Mouse (Mus musculus): ENCODE measurements around the gene Fbxo30.
A peak's percentile ranks its signal among the peaks of the same experiment; 100 is the strongest.

Fbxo30 gene

GRCm38 (mm10) chr10:11322316-11322715, 41.2 kb downstream of the Fbxo30 start:
- no peak for DNase-seq (ENCODE audit: low read depth)

GRCm38 (mm10) chr10:11323202-11323898, 42.2 kb downstream of the Fbxo30 start:
- DNase-seq (ENCODE audit: low read depth), result peak; percentile 18

- DNase-seq (ENCODE audit: low read depth), result no peak
Observed at GRCm38 (mm10) chr10:11326526-11326925, 45.4 kb downstream of the Fbxo30 start.

GRCm38 (mm10) chr10:11343205-11344141, 62.3 kb downstream of the Fbxo30 start, which contains the start of gene Epm2a:
TSS of gene Epm2a (plus strand) at chr10:11343404.
- peak; percentile 68 for DNase-seq (ENCODE audit: low read depth)

- DNase-seq (ENCODE audit: low read depth), result peak; percentile 45
Observed at GRCm38 (mm10) chr10:11344536-11345468, 63.7 kb downstream of the Fbxo30 start.

All from 416B (cell line).